Mouse (Mus musculus): Measurements from ENCODE around the gene Cbll1.

DNA sequence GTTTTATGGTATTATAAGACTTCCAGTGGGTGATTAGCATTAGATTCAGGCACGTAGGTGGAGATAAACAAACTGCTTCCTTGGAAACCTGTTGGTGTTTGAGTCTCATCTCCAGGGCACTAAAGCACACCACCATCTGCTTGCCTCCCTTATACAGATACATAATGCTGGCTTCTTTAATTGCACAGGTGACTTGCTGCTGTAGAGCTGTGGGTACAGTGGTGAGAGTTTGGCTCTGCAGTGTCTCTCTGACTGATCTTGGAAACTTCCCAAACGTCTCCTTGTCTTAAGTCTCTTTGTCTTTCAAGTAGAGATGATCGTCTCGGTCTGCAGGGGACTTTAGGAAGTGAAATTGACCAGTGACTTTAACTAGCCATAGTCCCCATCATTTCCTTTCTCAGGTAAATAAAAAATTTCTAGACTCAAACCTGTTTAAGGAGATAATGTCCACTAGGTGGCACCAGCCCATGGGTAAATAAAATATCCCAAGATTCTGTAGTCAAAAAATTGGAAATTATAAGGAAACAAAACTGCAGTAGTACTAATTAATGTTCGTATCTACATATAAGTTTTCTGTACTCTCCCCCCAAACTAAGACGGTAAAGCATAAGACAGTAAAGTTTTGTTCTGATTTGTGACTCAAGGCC lies 8.4 kb upstream of the Cbll1 start:
- no peak for TF ChIP-seq GATA1 (IDR thresholded peaks at IDR 0.05; ENCODE audit: borderline replicate concordance, low read length)
- no peak for TF ChIP-seq FLI1 (IDR thresholded peaks at IDR 0.05; ENCODE audit: low read length)
